Mouse (Mus musculus) heart, adult 9 months (tissue): ENCODE data around the gene Rbfox1.

ENCODE experiments used
- DNase-seq, 2 experiments: peaks; one replicate each; pipeline ENCODE4 v3.0.0; 2022; ENCODE audit warnings: low spot score in 2 of 2

Gene Rbfox1

GRCm38 (mm10) chr16:6448250-6448649 lies 563.1 kb downstream of the Rbfox1 start:
- no peak for DNase-seq

GRCm38 (mm10) chr16:6455349-6455748 lies 570.2 kb downstream of the Rbfox1 start:
- no peak for DNase-seq

- DNase-seq = no peak
Measured at GRCm38 (mm10) chr16:6479094-6479590, 594.0 kb downstream of the Rbfox1 start.

- no peak for DNase-seq
Measured at GRCm38 (mm10) chr16:6479616-6480410, 594.7 kb downstream of the Rbfox1 start.

- peak in 1 of 2 experiments; percentile 15 for DNase-seq
Measured at GRCm38 (mm10) chr16:6480411-6480728, 595.2 kb downstream of the Rbfox1 start.

- no peak for DNase-seq
Measured at GRCm38 (mm10) chr16:6483628-6484027, 598.5 kb downstream of the Rbfox1 start.

- DNase-seq = no peak
Measured at GRCm38 (mm10) chr16:6485631-6486030, 600.5 kb downstream of the Rbfox1 start.

GRCm38 (mm10) chr16:6502219-6502618 lies 617.1 kb downstream of the Rbfox1 start:
- DNase-seq = no peak

GRCm38 (mm10) chr16:6503573-6504331 lies 618.6 kb downstream of the Rbfox1 start:
- no peak for DNase-seq

GRCm38 (mm10) chr16:6508924-6509323 lies 623.8 kb downstream of the Rbfox1 start:
- no peak for DNase-seq

GRCm38 (mm10) chr16:6519474-6519873 lies 634.3 kb downstream of the Rbfox1 start:
- no peak for DNase-seq

- DNase-seq = no peak
Measured at GRCm38 (mm10) chr16:6525507-6526170, 640.5 kb downstream of the Rbfox1 start.

- no peak for DNase-seq
Measured at GRCm38 (mm10) chr16:6531459-6531858, 646.3 kb downstream of the Rbfox1 start.

GRCm38 (mm10) chr16:6532077-6532995 lies 647.2 kb downstream of the Rbfox1 start:
- DNase-seq = no peak

GRCm38 (mm10) chr16:6555776-6556175 lies 670.6 kb downstream of the Rbfox1 start:
- DNase-seq = no peak

GRCm38 (mm10) chr16:6557726-6558125 lies 672.6 kb downstream of the Rbfox1 start:
- DNase-seq = no peak

- DNase-seq = no peak
Measured at GRCm38 (mm10) chr16:6584700-6585099, 699.5 kb downstream of the Rbfox1 start.

- DNase-seq = no peak
Measured at GRCm38 (mm10) chr16:6585204-6585603, 700.0 kb downstream of the Rbfox1 start.

- no peak for DNase-seq
Measured at GRCm38 (mm10) chr16:6616526-6616925, 731.4 kb downstream of the Rbfox1 start.

- no peak for DNase-seq
Measured at GRCm38 (mm10) chr16:6640330-6640729, 755.2 kb downstream of the Rbfox1 start.

- no peak for DNase-seq
Measured at GRCm38 (mm10) chr16:6646941-6647340, 761.8 kb downstream of the Rbfox1 start.
